Mouse (Mus musculus) embryonic facial prominence, embryonic 14.5 days (tissue): ENCODE measurements around the gene Eif2b3. TPM values are rescaled to one million over a fixed set of nuclear protein-coding genes. Genes with fewer than 3 reads are reported as not detected.

Experiments used
- ATAC-seq: fragments of 200-750 bp; cut with Nextera tagmentation; 2 replicates; pipeline ENCODE4 v1.8.0; 2017; ENCODE audit warnings: low read depth, moderate number of reproducible peaks, moderate TSS enrichment
- DNase-seq: peaks from one replicate; pipeline ENCODE4 v3.0.0-alpha.2; 2015; ENCODE audit warnings: low spot score
- H3K27ac ChIP-seq: fragments of 300-500 bp; sonication (generic); replicated peaks from 2 replicates; pipeline ENCODE4 v1.5.1; 2014; ENCODE audit warnings: low read depth, mild to moderate bottlenecking, low read length, moderate library complexity
- H3K27me3 ChIP-seq: fragments of 300-500 bp; sonication (generic); replicated peaks from 2 replicates; pipeline ENCODE4 v1.6.1; 2014; ENCODE audit warnings: low read length; ENCODE audit not compliant: control insufficient read depth, insufficient read depth
- H3K36me3 ChIP-seq: fragments of 300-500 bp; sonication (generic); 2 replicates; pipeline ENCODE4 v1.6.1; 2014; ENCODE audit warnings: low read length, mixed read lengths; ENCODE audit not compliant: control insufficient read depth, insufficient read depth
- H3K4me1 ChIP-seq: fragments of 300-500 bp; sonication (generic); 2 replicates; pipeline ENCODE4 v1.6.1; 2014; ENCODE audit warnings: antibody characterized with exemption, low read length; ENCODE audit not compliant: control insufficient read depth, insufficient read depth
- H3K4me2 ChIP-seq: fragments of 300-500 bp; sonication (generic); 2 replicates; pipeline ENCODE4 v1.6.1; 2014; ENCODE audit warnings: low read depth, mild to moderate bottlenecking, low read length, moderate library complexity, mixed read lengths
- H3K4me3 ChIP-seq: fragments of 300-500 bp; sonication (generic); 2 replicates; pipeline ENCODE4 v1.5.1; 2014; ENCODE audit warnings: low read depth, mild to moderate bottlenecking, low read length
- H3K9ac ChIP-seq: fragments of 300-500 bp; sonication (generic); 2 replicates; pipeline ENCODE4 v1.6.1; 2014; ENCODE audit warnings: low read depth, mild to moderate bottlenecking, low read length, moderate library complexity, mixed read lengths
- H3K9me3 ChIP-seq: fragments of 300-500 bp; sonication (generic); 2 replicates; pipeline ENCODE4 v1.6.1; 2016; ENCODE audit warnings: low read length; ENCODE audit not compliant: control insufficient read depth
- WGBS: fragments of 180-500 bp; shearing (Covaris S2); extraction: QIAGEN DNeasy Blood & Tissue Kit; methylation state at CpG from one replicate; pipeline ENCODE4 v1.1.7; 2014; 5-methylcytosine and 5-hydroxymethylcytosine counted together
- polyA plus RNA-seq: library from polyadenylated mRNA; unstranded; fragments of >200 nt; fragmentation: Nextera tagmentation; extraction: Ambion mirVana; gene quantifications from 2 replicates; pipeline ENCODE4 v1.2.1, GENCODE M21; 2014

The Eif2b3 gene
- polyA plus RNA-seq, 1 experiment from 2014 or later: 38.6 TPM

- Histone ChIP-seq H3K4me3 (peak overlapping the region; percentile 66), H3K36me3 (no peaks in the 10 kb centered on the region), H3K9me3 (no peaks in the 10 kb centered on the region), H3K9ac (peak overlapping the region; percentile 74), H3K4me2 (peak overlapping the region; percentile 94), H3K27ac (peak overlapping the region; percentile 90), H3K27me3 (no peaks in the 10 kb centered on the region), H3K4me1 (peaks cover 11% of the 10 kb centered on the region)
- ATAC-seq (no peak), DNase-seq (no peak)
- 5% methylated on average over 10 of the region's 10 CpGs for WGBS
Measured at GRCm38 (mm10) chr4:117120052-117120444, 100.8 kb downstream of the Eif2b3 start.

GRCm38 (mm10) chr4:117120445-117121414 is 101.5 kb downstream of the Eif2b3 start:
- Histone ChIP-seq H3K4me2 (peak overlapping the region; percentile 94), H3K27ac (peak overlapping the region; percentile 90), H3K36me3 (no peaks in the 10 kb centered on the region), H3K27me3 (no peaks in the 10 kb centered on the region), H3K9me3 (no peaks in the 10 kb centered on the region), H3K9ac (peak overlapping the region; percentile 74), H3K4me1 (peaks cover 18% of the 10 kb centered on the region), H3K4me3 (peak overlapping the region; percentile 66)
- DNase-seq (peak; percentile 99), ATAC-seq (peak; percentile 96)
- under 1% methylated on average over 60 of the region's 69 CpGs for WGBS

- H3K4me1 ChIP-seq: peaks cover 26% of the 10 kb centered on the region
- H3K36me3 ChIP-seq: no peaks in the 10 kb centered on the region
- H3K4me2 ChIP-seq: no peak overlapping the region
- DNase-seq (no peak), ATAC-seq (no peak)
- 80% methylated on average over 4 of the region's 4 CpGs for WGBS
- no peak overlapping the region for H3K9ac ChIP-seq
- no peaks in the 10 kb centered on the region for H3K27me3 ChIP-seq
- H3K9me3 ChIP-seq: no peaks in the 10 kb centered on the region
- H3K4me3 ChIP-seq: no peak overlapping the region
- H3K27ac ChIP-seq: no peak overlapping the region
Measured at GRCm38 (mm10) chr4:117122209-117122608, 103.0 kb downstream of the Eif2b3 start.

- H3K36me3 ChIP-seq: no peaks in the 10 kb centered on the region; the same call in 1 of the 2 replicates
- no peak overlapping the region for H3K27ac ChIP-seq
- H3K9me3 ChIP-seq: no peaks in the 10 kb centered on the region
- H3K27me3 ChIP-seq: no peaks in the 10 kb centered on the region
- no peak overlapping the region for H3K4me2 ChIP-seq
- DNase-seq: no peak
- 79% methylated on average over 7 of the region's 9 CpGs for WGBS
- peaks cover 26% of the 10 kb centered on the region for H3K4me1 ChIP-seq
- ATAC-seq: no peak
- H3K4me3 ChIP-seq: no peak overlapping the region
- H3K9ac ChIP-seq: no peak overlapping the region
Measured at GRCm38 (mm10) chr4:117123546-117124217, 104.5 kb downstream of the Eif2b3 start.

GRCm38 (mm10) chr4:117124218-117124517 is 105.0 kb downstream of the Eif2b3 start:
- 70% methylated on average over 3 of the region's 3 CpGs for WGBS
- no peaks in the 10 kb centered on the region for H3K27me3 ChIP-seq
- H3K36me3 ChIP-seq: no peaks in the 10 kb centered on the region; the same call in 1 of the 2 replicates
- H3K4me2 ChIP-seq: no peak overlapping the region
- DNase-seq: no peak
- no peaks in the 10 kb centered on the region for H3K9me3 ChIP-seq
- H3K4me3 ChIP-seq: no peak overlapping the region
- no peak overlapping the region for H3K9ac ChIP-seq
- ATAC-seq: no peak
- H3K27ac ChIP-seq: no peak overlapping the region
- H3K4me1 ChIP-seq: peaks cover 26% of the 10 kb centered on the region

GRCm38 (mm10) chr4:117124518-117125347 is 105.5 kb downstream of the Eif2b3 start:
- Histone ChIP-seq H3K4me1 (peaks cover 24% of the 10 kb centered on the region), H3K4me3 (no peak overlapping the region), H3K4me2 (peak overlapping the region; percentile 33), H3K9ac (peak overlapping the region; percentile 52), H3K27me3 (no peaks in the 10 kb centered on the region), H3K27ac (peak overlapping the region; percentile 88), H3K36me3 (peaks cover under 1% of the 10 kb centered on the region; the same call in 1 of the 2 replicates), H3K9me3 (no peaks in the 10 kb centered on the region)
- no peak for ATAC-seq
- DNase-seq: no peak
- 59% methylated on average over 14 of the region's 14 CpGs for WGBS

- Histone ChIP-seq H3K4me2 (peak within 1 kb of the TSS; percentile 33), H3K4me1 (peaks cover 21% of the 10 kb centered on the region), H3K4me3 (no peak within 1 kb of the TSS), H3K27me3 (no peaks in the 10 kb centered on the region), H3K27ac (peak within 1 kb of the TSS; percentile 88), H3K36me3 (peaks cover 5% of the 10 kb centered on the region), H3K9ac (peak within 1 kb of the TSS; percentile 52), H3K9me3 (no peaks in the 10 kb centered on the region)
- DNase-seq (peak; percentile 93), ATAC-seq (peak; percentile 48)
- 28% methylated on average over 8 of the region's 8 CpGs for WGBS
Measured at GRCm38 (mm10) chr4:117125348-117125909, 106.2 kb downstream of the Eif2b3 start, which contains the start of gene Btbd19. Gene Btbd19 (minus strand): TSS chr4:117125725.
